Mouse (Mus musculus): Measurements from ENCODE around the gene Oaz1. TPM values are rescaled to one million over a fixed set of nuclear protein-coding genes. Genes with fewer than 3 reads are reported as not detected.

The Oaz1 gene
- polyA plus RNA-seq, 1 experiment from 2014 or later, result 1,173 TPM

- no peak overlapping the region for H3K9ac ChIP-seq
- no peak overlapping the region for H3K27ac ChIP-seq (replicated peaks)
- ATAC-seq (ENCODE audit: low read depth), result no peak
- H3K4me1 ChIP-seq (replicated peaks), result peaks cover 19% of the 10 kb centered on the region
- peaks cover 61% of the 10 kb centered on the region for H3K36me3 ChIP-seq
- no peak overlapping the region for H3K4me3 ChIP-seq
- H3K4me2 ChIP-seq, result no peak overlapping the region
- no peaks in the 10 kb centered on the region for H3K9me3 ChIP-seq
- WGBS, result 93% methylated on average over 5 of the region's 5 CpGs
- no peaks in the 10 kb centered on the region for H3K27me3 ChIP-seq
Measured at GRCm38 (mm10) chr10:80862305-80862704, 35.8 kb downstream of the Oaz1 start.

DNA sequence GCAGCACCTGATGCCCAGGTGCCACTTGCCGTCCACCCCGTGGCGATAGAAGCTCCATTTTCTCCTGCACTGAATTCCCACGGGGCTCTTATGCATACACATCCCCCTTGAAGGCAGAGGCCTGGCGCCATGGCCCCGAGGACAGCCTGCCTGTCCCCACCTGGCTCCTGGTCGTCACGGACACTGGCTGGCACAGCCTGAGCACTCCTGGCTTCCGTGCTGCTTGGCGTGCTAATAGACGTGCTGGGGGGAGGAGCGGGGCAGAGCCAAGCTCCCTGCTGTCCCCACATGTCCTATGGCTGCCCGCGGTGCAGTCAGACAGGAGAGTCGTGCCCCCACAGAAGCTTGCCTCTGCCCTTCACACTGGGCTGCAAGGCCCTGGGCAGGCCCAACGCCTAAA, 38.0 kb downstream of the Oaz1 start:
- H3K9me3 ChIP-seq, result no peaks in the 10 kb centered on the region
- 71% methylated on average over 16 of the region's 16 CpGs for WGBS

GRCm38 (mm10) chr10:80870993-80871392, 44.5 kb downstream of the Oaz1 start:
- H3K36me3 ChIP-seq, result peaks cover 29% of the 10 kb centered on the region
- H3K9me3 ChIP-seq, result no peaks in the 10 kb centered on the region
- no peaks in the 10 kb centered on the region; the same call in 1 of the 2 replicates for H3K4me1 ChIP-seq (replicated peaks)
- 75% methylated on average over 4 of the region's 6 CpGs for WGBS
- no peak overlapping the region for H3K4me2 ChIP-seq
- no peak overlapping the region for H3K9ac ChIP-seq
- no peak overlapping the region for H3K4me3 ChIP-seq
- H3K27me3 ChIP-seq, result peaks cover 3% of the 10 kb centered on the region
- ATAC-seq (ENCODE audit: low read depth), result no peak
- H3K27ac ChIP-seq (replicated peaks), result no peak overlapping the region

More for the DNA sequence above, 38.0 kb downstream of the Oaz1 start:
- H3K27ac ChIP-seq (replicated peaks), result no peak overlapping the region
- H3K27me3 ChIP-seq, result no peaks in the 10 kb centered on the region
- H3K36me3 ChIP-seq, result peaks cover 77% of the 10 kb centered on the region
- no peak overlapping the region for H3K9ac ChIP-seq
- no peak for ATAC-seq (ENCODE audit: low read depth)
- peaks cover 4% of the 10 kb centered on the region for H3K4me1 ChIP-seq (replicated peaks)
- no peak overlapping the region for H3K4me2 ChIP-seq
- H3K4me3 ChIP-seq, result no peak overlapping the region

DNA sequence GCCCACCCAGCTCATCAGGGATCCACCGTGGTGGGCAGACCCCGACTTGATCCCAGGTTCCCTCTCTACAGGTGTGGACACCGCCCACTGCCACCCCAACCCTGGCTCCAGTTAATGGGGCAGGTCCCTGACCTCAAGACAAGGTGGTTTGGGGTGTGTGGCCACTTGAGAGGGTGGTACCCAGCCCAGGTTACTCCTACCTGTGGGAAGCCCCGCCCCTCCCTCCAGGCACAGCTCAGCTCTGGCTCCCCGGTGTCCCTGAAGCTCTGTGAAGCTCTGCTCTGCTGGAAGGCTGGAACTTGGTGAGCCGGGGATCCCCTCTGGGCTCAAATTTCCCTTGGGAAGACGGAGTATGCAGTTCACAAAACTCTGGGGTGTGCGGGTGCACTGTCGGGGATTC, 45.1 kb downstream of the Oaz1 start, which contains the start of gene Tmprss9:
Gene Tmprss9 (plus strand): TSS at position 268 of the 400 bp plus-strand sequence.
- no peaks in the 10 kb centered on the region; the same call in 1 of the 2 replicates for H3K4me1 ChIP-seq (replicated peaks)
- H3K27ac ChIP-seq (replicated peaks), result no peak within 1 kb of the TSS
- 30% methylated on average over 9 of the region's 9 CpGs for WGBS
- H3K36me3 ChIP-seq, result peaks cover 23% of the 10 kb centered on the region
- H3K9me3 ChIP-seq, result no peaks in the 10 kb centered on the region
- no peak for ATAC-seq (ENCODE audit: low read depth)
- no peak within 1 kb of the TSS for H3K9ac ChIP-seq
- no peak within 1 kb of the TSS for H3K4me2 ChIP-seq
- H3K4me3 ChIP-seq, result no peak within 1 kb of the TSS
- H3K27me3 ChIP-seq, result peaks cover 3% of the 10 kb centered on the region

GRCm38 (mm10) chr10:80874035-80874434, 47.6 kb downstream of the Oaz1 start:
- no peaks in the 10 kb centered on the region for H3K9me3 ChIP-seq
- no peak for ATAC-seq (ENCODE audit: low read depth)
- 68% methylated on average over 9 of the region's 9 CpGs for WGBS
- no peak overlapping the region for H3K4me2 ChIP-seq
- H3K4me1 ChIP-seq (replicated peaks), result no peaks in the 10 kb centered on the region; the same call in 1 of the 2 replicates
- H3K36me3 ChIP-seq, result no peaks in the 10 kb centered on the region
- H3K27me3 ChIP-seq, result peaks cover 3% of the 10 kb centered on the region
- H3K4me3 ChIP-seq, result no peak overlapping the region
- no peak overlapping the region for H3K27ac ChIP-seq (replicated peaks)
- H3K9ac ChIP-seq, result no peak overlapping the region

DNA sequence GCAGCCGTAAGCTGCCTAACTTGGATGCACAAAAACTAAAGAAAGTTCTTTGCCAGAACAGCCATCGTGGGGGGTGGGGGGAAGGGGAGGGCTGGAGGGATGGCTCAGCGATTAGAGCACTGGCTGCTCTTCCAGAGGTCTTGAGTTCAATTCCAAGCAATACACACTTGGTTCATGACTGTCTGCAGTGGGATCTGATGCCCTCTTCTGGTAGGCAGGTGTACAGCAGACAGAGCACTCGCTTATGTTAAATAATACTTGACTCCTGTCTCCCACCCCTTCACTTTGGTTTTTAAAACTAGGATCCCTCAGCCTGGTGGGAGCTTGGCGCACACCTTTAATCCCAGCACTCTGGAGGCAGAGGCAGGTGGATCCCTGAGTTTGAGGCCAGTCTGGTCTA, 49.6 kb downstream of the Oaz1 start:
- Histone ChIP-seq H3K9ac (no peak overlapping the region), H3K36me3 (no peaks in the 10 kb centered on the region), H3K4me3 (no peak overlapping the region), H3K4me2 (no peak overlapping the region), H3K4me1 (replicated peaks) (no peaks in the 10 kb centered on the region; the same call in 1 of the 2 replicates), H3K27me3 (peaks cover 3% of the 10 kb centered on the region), H3K9me3 (no peaks in the 10 kb centered on the region), H3K27ac (replicated peaks) (no peak overlapping the region)
- 36% methylated on average over 5 of the region's 5 CpGs for WGBS
- ATAC-seq (ENCODE audit: low read depth), result no peak

- Histone ChIP-seq H3K36me3 (no peaks in the 10 kb centered on the region), H3K9ac (no peak overlapping the region), H3K4me1 (replicated peaks) (no peaks in the 10 kb centered on the region; the same call in 1 of the 2 replicates), H3K4me3 (no peak overlapping the region), H3K4me2 (no peak overlapping the region), H3K9me3 (no peaks in the 10 kb centered on the region), H3K27ac (replicated peaks) (no peak overlapping the region), H3K27me3 (peaks cover 3% of the 10 kb centered on the region)
- no peak for ATAC-seq (ENCODE audit: low read depth)
- WGBS, result 21% methylated on average over 3 of the region's 3 CpGs
Measured at GRCm38 (mm10) chr10:80876594-80876993, 50.1 kb downstream of the Oaz1 start.

MicroRNAs within 50 kb of the gene (microRNA counts, 519-probe panel; counts per million panel counts)
- not detected for microRNA mmu-miR-1982

Small RNAs within 50 kb of the gene (microRNA-seq; reads per million reads assigned to microRNA genes)
- 2.5 reads per million, percentile 10 among the genes with 10 or more reads in this experiment for gene Mir1982

Other genes starting within 250 kb of the Oaz1 start
- gene Klf16, start 249.3 kb upstream of the Oaz1 start, polyA plus RNA-seq (2015; fragmentation: Nextera tagmentation; extraction: Ambion mirVana), result 4.9 and 5.5 TPM in 2 replicates
- 108 and 123 TPM in 2 replicates for gene Abhd17a, start 236.3 kb upstream of the Oaz1 start, polyA plus RNA-seq (2015; fragmentation: Nextera tagmentation; extraction: Ambion mirVana)
- 62.7 and 64.8 TPM in 2 replicates for gene Scamp4, start 223.8 kb upstream of the Oaz1 start, polyA plus RNA-seq (2015; fragmentation: Nextera tagmentation; extraction: Ambion mirVana)
- 3.0 and 4.8 TPM in 2 replicates for gene Adat3, start 223.8 kb upstream of the Oaz1 start, polyA plus RNA-seq (2015; fragmentation: Nextera tagmentation; extraction: Ambion mirVana)
- 2.8 and 3.7 TPM in 2 replicates for gene Gm49322, start 220.6 kb upstream of the Oaz1 start, polyA plus RNA-seq (2015; fragmentation: Nextera tagmentation; extraction: Ambion mirVana)
- gene Csnk1g2, start 203.8 kb upstream of the Oaz1 start, polyA plus RNA-seq (2015; fragmentation: Nextera tagmentation; extraction: Ambion mirVana), result 98.0 and 110 TPM in 2 replicates
- gene Btbd2, start 169.6 kb upstream of the Oaz1 start, polyA plus RNA-seq (2015; fragmentation: Nextera tagmentation; extraction: Ambion mirVana), result 93.9 and 100.0 TPM in 2 replicates
- gene Mknk2, start 148.5 kb upstream of the Oaz1 start, polyA plus RNA-seq (2015; fragmentation: Nextera tagmentation; extraction: Ambion mirVana), result 61.4 and 63.4 TPM in 2 replicates
- gene Mob3a, start 124.7 kb upstream of the Oaz1 start, polyA plus RNA-seq (2015; fragmentation: Nextera tagmentation; extraction: Ambion mirVana), result 46.4 and 55.1 TPM in 2 replicates
- gene Izumo4, start 124.5 kb upstream of the Oaz1 start, polyA plus RNA-seq (2015; fragmentation: Nextera tagmentation; extraction: Ambion mirVana), result 37.2 and 39.1 TPM in 2 replicates
- gene Ap3d1, start 84.4 kb upstream of the Oaz1 start, polyA plus RNA-seq (2015; fragmentation: Nextera tagmentation; extraction: Ambion mirVana), result 106 and 114 TPM in 2 replicates
- gene Dot1l, start 71.5 kb upstream of the Oaz1 start, polyA plus RNA-seq (2015; fragmentation: Nextera tagmentation; extraction: Ambion mirVana), result 16.4 and 19.5 TPM in 2 replicates
- 67.5 and 71.0 TPM in 2 replicates for gene Sf3a2, start 28.5 kb upstream of the Oaz1 start, polyA plus RNA-seq (2015; fragmentation: Nextera tagmentation; extraction: Ambion mirVana)
- 128 and 137 TPM in 2 replicates for gene Plekhj1, start 28.0 kb upstream of the Oaz1 start, polyA plus RNA-seq (2015; fragmentation: Nextera tagmentation; extraction: Ambion mirVana)
- 0.11 TPM in 1 of 2 replicates, not detected in the other for gene Amh, start 21.4 kb upstream of the Oaz1 start, polyA plus RNA-seq (2015; fragmentation: Nextera tagmentation; extraction: Ambion mirVana)
- gene Jsrp1, start 13.2 kb upstream of the Oaz1 start, polyA plus RNA-seq (2015; fragmentation: Nextera tagmentation; extraction: Ambion mirVana), result 0.76 and 1.1 TPM in 2 replicates
- 2.3 and 3.2 TPM in 2 replicates for gene Lingo3, start 17.4 kb downstream of the Oaz1 start, polyA plus RNA-seq (2015; fragmentation: Nextera tagmentation; extraction: Ambion mirVana)
- gene Lsm7, start 28.6 kb downstream of the Oaz1 start, polyA plus RNA-seq (2015; fragmentation: Nextera tagmentation; extraction: Ambion mirVana), result 199 and 218 TPM in 2 replicates
- gene Sppl2b, start 28.6 kb downstream of the Oaz1 start, polyA plus RNA-seq (2015; fragmentation: Nextera tagmentation; extraction: Ambion mirVana), result 62.0 and 66.2 TPM in 2 replicates
- 0.08 and 0.31 TPM in 2 replicates for gene Tmprss9, start 45.2 kb downstream of the Oaz1 start, polyA plus RNA-seq (2015; fragmentation: Nextera tagmentation; extraction: Ambion mirVana)
- 328 and 331 TPM in 2 replicates for gene Timm13, start 74.3 kb downstream of the Oaz1 start, polyA plus RNA-seq (2015; fragmentation: Nextera tagmentation; extraction: Ambion mirVana)
- gene Lmnb2, start 91.6 kb downstream of the Oaz1 start, polyA plus RNA-seq (2015; fragmentation: Nextera tagmentation; extraction: Ambion mirVana), result 38.3 and 41.6 TPM in 2 replicates
- 8.8 and 9.0 TPM in 2 replicates for gene Gadd45b, start 103.4 kb downstream of the Oaz1 start, polyA plus RNA-seq (2015; fragmentation: Nextera tagmentation; extraction: Ambion mirVana)
- 16.2 and 17.4 TPM in 2 replicates for gene Gng7, start 188.3 kb downstream of the Oaz1 start, polyA plus RNA-seq (2015; fragmentation: Nextera tagmentation; extraction: Ambion mirVana)
- 38.1 and 38.7 TPM in 2 replicates for gene Diras1, start 199.0 kb downstream of the Oaz1 start, polyA plus RNA-seq (2015; fragmentation: Nextera tagmentation; extraction: Ambion mirVana)
- gene Slc39a3, start 210.8 kb downstream of the Oaz1 start, polyA plus RNA-seq (2015; fragmentation: Nextera tagmentation; extraction: Ambion mirVana), result 40.9 and 44.2 TPM in 2 replicates
- 283 and 286 TPM in 2 replicates for gene Sgta, start 233.5 kb downstream of the Oaz1 start, polyA plus RNA-seq (2015; fragmentation: Nextera tagmentation; extraction: Ambion mirVana)
- 47.4 and 48.4 TPM in 2 replicates for gene Thop1, start 243.4 kb downstream of the Oaz1 start, polyA plus RNA-seq (2015; fragmentation: Nextera tagmentation; extraction: Ambion mirVana)

All from neural tube, embryonic 13.5 days (tissue).